Mouse (Mus musculus): Measurements from ENCODE around the gene Ndufs8.
A peak's percentile ranks its signal among the peaks of the same experiment; 100 is the strongest.

Gene Ndufs8

GRCm38 (mm10) chr19:3930262-3931057, 17.9 kb upstream of the Ndufs8 start:
- DNase-seq: no peak

GRCm38 (mm10) chr19:3929211-3929941, 16.8 kb upstream of the Ndufs8 start, which contains the start of gene Aldh3b1:
Gene Aldh3b1 (minus strand): TSS chr19:3929808.
- peak; percentile 92 to 96 for DNase-seq

- DNase-seq: no peak
These were observed 16.2 kb upstream of the Ndufs8 start for GRCm38 (mm10) chr19:3928779-3929178.

GRCm38 (mm10) chr19:3927989-3928388, 15.4 kb upstream of the Ndufs8 start:
- no peak for DNase-seq

- no peak for DNase-seq
These were observed 14.1 kb upstream of the Ndufs8 start for GRCm38 (mm10) chr19:3926685-3927084.

- no peak for DNase-seq
These were observed 13.7 kb upstream of the Ndufs8 start for GRCm38 (mm10) chr19:3926279-3926678.

- DNase-seq: no peak
These were observed 13.3 kb upstream of the Ndufs8 start for GRCm38 (mm10) chr19:3925859-3926258.

GRCm38 (mm10) chr19:3924868-3925267, 12.3 kb upstream of the Ndufs8 start:
- no peak for DNase-seq

GRCm38 (mm10) chr19:3924190-3924589, 11.6 kb upstream of the Ndufs8 start:
- no peak for DNase-seq

- DNase-seq: peak in 1 of 2 experiments; percentile 25
These were observed 11.0 kb upstream of the Ndufs8 start for GRCm38 (mm10) chr19:3923586-3923985.

GRCm38 (mm10) chr19:3922661-3923371, 10.2 kb upstream of the Ndufs8 start:
- no peak for DNase-seq

GRCm38 (mm10) chr19:3919928-3920327, 7.4 kb upstream of the Ndufs8 start:
- DNase-seq: no peak

GRCm38 (mm10) chr19:3916727-3917126, 4.2 kb upstream of the Ndufs8 start:
- DNase-seq: no peak

- DNase-seq: no peak
These were observed 2.0 kb upstream of the Ndufs8 start for GRCm38 (mm10) chr19:3914535-3914934.

- DNase-seq: no peak
These were observed 1.1 kb upstream of the Ndufs8 start for GRCm38 (mm10) chr19:3913692-3914091.

GRCm38 (mm10) chr19:3910206-3910605, 2.4 kb downstream of the Ndufs8 start:
- peak in 1 of 2 experiments; percentile 41 for DNase-seq

GRCm38 (mm10) chr19:3907876-3908660, 4.5 kb downstream of the Ndufs8 start:
- DNase-seq: peak in 1 of 2 experiments; percentile 26

- DNase-seq: peak; percentile 89
These were observed 5.5 kb downstream of the Ndufs8 start, which contains the start of gene Tcirg1 for GRCm38 (mm10) chr19:3906795-3907786. Gene Tcirg1 (minus strand): TSS chr19:3907133.

GRCm38 (mm10) chr19:3906326-3906725, 6.2 kb downstream of the Ndufs8 start:
- no peak for DNase-seq

- peak in 1 of 2 experiments; percentile 31 for DNase-seq
These were observed 7.2 kb downstream of the Ndufs8 start for GRCm38 (mm10) chr19:3905261-3905969.

GRCm38 (mm10) chr19:3904363-3904675, 8.3 kb downstream of the Ndufs8 start:
- DNase-seq: no peak

Data from kidney, adult 8-10 months (tissue).